Mouse (Mus musculus) T-cell, adult 66 days (primary cell): ENCODE data around the gene Stpg1. TPM values are rescaled to one million over a fixed set of nuclear protein-coding genes. Genes with fewer than 3 reads are reported as not detected.

Experiments used
- total RNA-seq, 2 experiments: library from RNA; stranded (reverse); gene quantifications; 3 replicates in 1 of 2; 4 replicates in 1 of 2; pipeline ENCODE4 v1.2.4; 2023

Stpg1 gene
- not detected for total RNA-seq

DNA sequence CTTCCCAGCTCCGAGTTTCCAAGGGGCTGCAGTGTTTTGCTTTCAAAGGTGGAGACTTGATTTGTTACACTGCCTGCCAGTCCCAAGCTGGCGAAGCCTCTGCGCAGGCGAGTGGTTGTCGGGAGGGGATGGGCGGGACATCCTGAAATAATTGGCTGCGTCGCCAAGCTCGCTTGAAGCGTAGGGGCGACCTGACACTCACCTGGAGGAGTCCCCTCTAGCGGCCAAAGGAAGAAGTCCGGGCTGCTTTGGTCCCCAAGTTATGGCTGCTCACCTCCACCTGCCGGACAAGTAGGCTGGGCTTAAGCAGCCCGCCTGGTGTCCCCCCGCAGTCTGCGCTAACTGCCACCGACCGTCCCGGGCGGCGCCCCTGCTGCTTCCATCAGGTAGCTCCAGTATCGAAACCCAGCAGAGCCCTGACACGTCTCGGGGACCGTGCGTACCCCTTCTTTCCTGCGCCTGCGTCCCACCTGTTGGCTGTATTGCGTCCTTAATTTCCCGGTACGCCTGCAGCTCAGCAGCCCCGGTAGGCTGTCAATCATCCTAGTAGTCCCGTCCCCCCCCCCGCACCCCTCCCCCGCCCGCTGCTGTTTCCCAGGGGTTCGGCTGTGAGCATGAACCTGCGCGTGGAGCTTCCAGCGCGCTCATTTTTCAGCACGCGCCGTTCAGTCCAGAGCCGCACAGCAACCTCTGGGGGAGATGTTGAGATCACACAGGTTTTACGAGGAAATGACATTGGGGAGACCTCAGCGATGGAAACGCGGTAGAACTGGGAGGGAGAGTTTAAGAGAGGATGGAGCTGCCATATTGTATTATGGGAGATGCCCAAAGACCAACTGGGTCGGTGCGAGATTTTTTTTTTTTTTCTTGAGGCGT is at the start of gene Stpg1, which contains the start of gene Nipal3:
Gene Stpg1 (plus strand): TSS at position 270 of the 876 bp plus-strand sequence.
Gene Nipal3 (minus strand): TSS at position 518 of the 876 bp plus-strand sequence.

DNA sequence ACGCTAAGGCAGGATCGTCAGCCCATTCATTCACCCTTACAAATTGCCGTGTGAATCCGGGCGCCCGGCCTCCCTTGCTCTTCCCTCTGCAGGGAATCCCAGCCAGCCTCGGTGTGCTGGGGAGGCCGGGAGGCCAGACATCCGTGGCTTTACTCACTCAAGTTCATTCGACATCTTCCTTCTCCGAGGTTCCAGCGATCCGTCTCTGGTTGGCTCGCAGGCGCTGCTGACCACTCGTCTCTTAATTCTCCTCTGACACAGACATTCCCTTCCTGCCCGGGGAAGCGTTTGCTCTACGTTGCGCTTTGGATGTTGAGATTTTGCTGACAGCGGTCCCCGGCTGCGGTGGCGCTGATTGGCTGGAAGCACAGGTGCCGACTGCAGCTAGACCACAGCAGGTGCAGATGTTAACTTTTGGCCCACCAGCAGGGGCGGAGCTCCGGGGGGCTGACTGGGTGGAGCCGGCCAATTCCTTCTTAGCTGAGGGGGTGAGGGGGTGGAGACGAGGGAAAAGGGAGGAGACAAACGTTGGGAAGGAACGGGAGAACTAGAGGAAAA is 78.7 kb downstream of the Stpg1 start, which contains the start of gene Grhl3:
Gene Grhl3 (minus strand): TSS at position 380 of the 558 bp plus-strand sequence.

Other genes starting within 250 kb of the Stpg1 start
- 1 to 10 TPM; 7.9 to 9.7 TPM for gene Clic4, start 222.0 kb upstream of the Stpg1 start, total RNA-seq
- 100 to 1,000 TPM; 285 to 340 TPM for gene Srrm1, start 141.5 kb upstream of the Stpg1 start, total RNA-seq
- 1 to 10 TPM in 1 of 2 experiments, under 1 TPM in 1; 0.92 to 2.7 TPM for gene Ncmap, start 96.6 kb upstream of the Stpg1 start, total RNA-seq
- 10 to 100 TPM; 20.1 to 22.2 TPM for gene Rcan3, start 60.9 kb upstream of the Stpg1 start, total RNA-seq
- gene Nipal3, start 248 bp downstream of the Stpg1 start, total RNA-seq: 10 to 100 TPM; 64.7 to 66.4 TPM
- not detected for gene Grhl3, start 78.8 kb downstream of the Stpg1 start, total RNA-seq
- gene Ifnlr1, start 191.5 kb downstream of the Stpg1 start, total RNA-seq: not detected
- not detected for gene Il22ra1, start 233.4 kb downstream of the Stpg1 start, total RNA-seq